Mouse (Mus musculus): Measurements from ENCODE around the gene Actn1.

GRCm38 (mm10) chr12:80167321-80167720, 92.8 kb downstream of the Actn1 start:
- no peak for TF ChIP-seq CTCF (IDR thresholded peaks at IDR 0.05; ENCODE audit: low read depth)
- no peak for TF ChIP-seq EP300 (IDR thresholded peaks at IDR 0.05; ENCODE audit: low read depth)

Measured in heart, postnatal 0 days (tissue).